ENCODE assay signal across 9 mouse cellular contexts in the genomic region with DNA sequence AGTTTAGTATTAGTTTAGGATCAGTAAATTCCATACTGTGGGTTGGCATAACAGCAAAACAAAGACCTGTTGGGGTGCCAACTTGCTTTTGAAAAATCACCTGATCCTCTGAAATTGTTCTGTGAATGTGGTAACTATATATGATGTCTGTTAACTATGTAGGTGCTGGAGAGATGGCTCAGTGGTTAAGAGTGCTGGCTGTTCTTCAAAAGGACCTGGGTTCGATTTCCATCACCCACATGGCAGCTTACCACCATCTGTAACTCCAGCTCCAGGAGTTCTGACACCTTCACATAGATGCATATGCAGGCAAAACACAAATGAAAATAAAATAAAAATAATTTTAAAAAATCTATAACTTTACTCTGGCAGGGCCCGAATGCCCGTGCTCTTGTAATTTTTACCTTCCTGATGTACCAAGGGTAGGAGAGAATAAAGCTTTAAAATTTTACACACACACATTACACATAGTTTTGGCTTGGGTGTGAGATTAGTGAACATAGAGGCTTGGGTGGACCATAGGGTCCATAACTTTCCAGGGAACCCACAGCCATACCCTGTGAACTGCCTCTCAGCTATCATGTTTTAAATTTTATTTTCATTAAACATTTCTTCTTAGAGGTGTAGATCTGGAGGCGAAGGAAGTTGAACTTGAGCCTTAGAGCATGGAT. TPM values are rescaled to one million over a fixed set of nuclear protein-coding genes. Genes with fewer than 3 reads are reported as not detected.
DNase-seq lines count a peak whose midpoint lies in the region; ATAC-seq and TF ChIP-seq lines count a peak whose summit lies in the region.
"Had no signal": no experiment of that assay in that cellular context is flagged by ENCODE, and none has a peak within 500 bp of the region (broad histone marks: within the 10 kb centered on the region; RNA-seq: fewer than 3 reads in every experiment).

No protein-coding gene starts in this region.

- ATAC-seq in forebrain, embryonic 11.5 days (replicated peaks; ENCODE audit: low FRiP score) = no peak
- no peak for ATAC-seq in kidney, postnatal 0 days (replicated peaks; ENCODE audit: low FRiP score, low read depth)
- no peak for ATAC-seq in hindbrain, embryonic 15.5 days (ENCODE audit: low FRiP score, low read depth)
- no peak for ATAC-seq in midbrain, embryonic 15.5 days (replicated peaks)

- H3K27ac ChIP-seq in forebrain, embryonic 10.5 days = peak overlapping the region; percentile 99
- H3K27ac ChIP-seq in forebrain, embryonic 11.5 days (ENCODE audit: low read depth, low read length) = no peak overlapping the region; the same call in 1 of the 2 replicates
- H3K27ac ChIP-seq in kidney, postnatal 0 days = peak overlapping the region; percentile 98; the same call in 1 of the 2 replicates
- H3K27ac ChIP-seq in hindbrain, embryonic 15.5 days (replicated peaks) = peak overlapping the region; percentile 97
- H3K27ac ChIP-seq in midbrain, embryonic 15.5 days = peak overlapping the region; percentile 93; the same call in 1 of the 2 replicates

- DNase-seq in forebrain, embryonic 10.5 days (ENCODE audit: extremely low spot score, low spot score) = no peak
- no peak for DNase-seq in forebrain, embryonic 11.5 days (ENCODE audit: low spot score)
- no peak for DNase-seq in kidney, postnatal 0 days (ENCODE audit: low spot score)
- DNase-seq in kidney, postnatal 14 days = no peak
- DNase-seq in thymus, postnatal 36 days = no peak
- no peak for DNase-seq in gastrocnemius, adult 18-20 months (ENCODE audit: low spot score)
- DNase-seq: layer of hippocampus, adult 9-11 months had no signal

- H3K9ac ChIP-seq in forebrain, embryonic 11.5 days (ENCODE audit: low read length) = no peak overlapping the region; the same call in 1 of the 2 replicates
- no peak overlapping the region for H3K9ac ChIP-seq in kidney, postnatal 0 days (ENCODE audit: low read depth, low read length)
- H3K9ac ChIP-seq in hindbrain, embryonic 15.5 days = no peak overlapping the region
- H3K9ac ChIP-seq in midbrain, embryonic 15.5 days = no peak overlapping the region

- TF ChIP-seq CTCF in kidney, postnatal 0 days (IDR thresholded peaks at IDR 0.05; ENCODE audit: low read depth) = no peak

- H3K4me1 ChIP-seq in forebrain, embryonic 10.5 days = peaks cover 19% of the 10 kb centered on the region
- peaks cover 4% of the 10 kb centered on the region; the same call in 1 of the 2 replicates for H3K4me1 ChIP-seq in forebrain, embryonic 11.5 days (replicated peaks; ENCODE audit: control insufficient read depth, insufficient read depth, low read length)
- peaks cover 7% of the 10 kb centered on the region; the same call in 1 of the 2 replicates for H3K4me1 ChIP-seq in kidney, postnatal 0 days (replicated peaks; ENCODE audit: insufficient read depth, low read length)
- H3K4me1 ChIP-seq in hindbrain, embryonic 15.5 days (replicated peaks) = peaks cover 16% of the 10 kb centered on the region
- H3K4me1 ChIP-seq in midbrain, embryonic 15.5 days = peaks cover 14% of the 10 kb centered on the region

- no peaks in the 10 kb centered on the region for H3K9me3 ChIP-seq in forebrain, embryonic 10.5 days
- no peaks in the 10 kb centered on the region for H3K9me3 ChIP-seq in forebrain, embryonic 11.5 days (ENCODE audit: control insufficient read depth, low read length)
- H3K9me3 ChIP-seq in kidney, postnatal 0 days (replicated peaks; ENCODE audit: low read length) = no peaks in the 10 kb centered on the region
- no peaks in the 10 kb centered on the region for H3K9me3 ChIP-seq in hindbrain, embryonic 15.5 days
- H3K9me3 ChIP-seq in midbrain, embryonic 15.5 days = no peaks in the 10 kb centered on the region

- H3K27me3 ChIP-seq in forebrain, embryonic 10.5 days (ENCODE audit: poor library complexity, severe bottlenecking) = no peaks in the 10 kb centered on the region
- no peaks in the 10 kb centered on the region for H3K27me3 ChIP-seq in forebrain, embryonic 11.5 days (ENCODE audit: control insufficient read depth, insufficient read depth, low read length)
- H3K27me3 ChIP-seq in kidney, postnatal 0 days (ENCODE audit: insufficient read depth, low read length) = no peaks in the 10 kb centered on the region
- H3K27me3 ChIP-seq in hindbrain, embryonic 15.5 days = no peaks in the 10 kb centered on the region
- no peaks in the 10 kb centered on the region for H3K27me3 ChIP-seq in midbrain, embryonic 15.5 days (replicated peaks)

- peak overlapping the region; percentile 80; the same call in 1 of the 2 replicates for H3K4me3 ChIP-seq in forebrain, embryonic 10.5 days
- H3K4me3 ChIP-seq in forebrain, embryonic 11.5 days (ENCODE audit: low read depth, low read length) = no peak overlapping the region
- H3K4me3 ChIP-seq in kidney, postnatal 0 days (replicated peaks; ENCODE audit: low read depth, low read length) = no peak overlapping the region
- no peak overlapping the region for H3K4me3 ChIP-seq in hindbrain, embryonic 15.5 days
- H3K4me3 ChIP-seq in midbrain, embryonic 15.5 days = no peak overlapping the region

- 94% methylated on average over 4 of the region's 4 CpGs for WGBS in forebrain, embryonic 10.5 days
- WGBS in forebrain, embryonic 11.5 days = 92% methylated on average over 4 of the region's 4 CpGs
- WGBS in kidney, postnatal 0 days = 93% methylated on average over 4 of the region's 4 CpGs
- 96% methylated on average over 4 of the region's 4 CpGs for WGBS in hindbrain, embryonic 15.5 days
- WGBS in midbrain, embryonic 15.5 days = 91% methylated on average over 4 of the region's 4 CpGs

- H3K4me2 ChIP-seq in forebrain, embryonic 11.5 days (ENCODE audit: low read depth, low read length, severe bottlenecking) = no peak overlapping the region; the same call in 1 of the 2 replicates
- H3K4me2 ChIP-seq in kidney, postnatal 0 days (ENCODE audit: low read length) = no peak overlapping the region; the same call in 1 of the 2 replicates
- peak overlapping the region; percentile 58 for H3K4me2 ChIP-seq in hindbrain, embryonic 15.5 days
- no peak overlapping the region for H3K4me2 ChIP-seq in midbrain, embryonic 15.5 days

- H3K36me3 ChIP-seq in forebrain, embryonic 10.5 days (replicated peaks) = peaks cover 16% of the 10 kb centered on the region
- no peaks in the 10 kb centered on the region; the same call in 1 of the 2 replicates for H3K36me3 ChIP-seq in forebrain, embryonic 11.5 days (ENCODE audit: control insufficient read depth, insufficient read depth, low read length)
- H3K36me3 ChIP-seq in kidney, postnatal 0 days (ENCODE audit: insufficient read depth, low read length) = no peaks in the 10 kb centered on the region
- no peaks in the 10 kb centered on the region for H3K36me3 ChIP-seq in hindbrain, embryonic 15.5 days
- no peaks in the 10 kb centered on the region for H3K36me3 ChIP-seq in midbrain, embryonic 15.5 days (replicated peaks)

RNA-seq across cellular contexts. Expression of a gene that starts 1.4 kb away (rescaled TPM):
- polyA plus RNA-seq in forebrain, embryonic 10.5 days (2016; fragmentation: Nextera tagmentation; extraction: Ambion mirVana) = 99.5 and 107 TPM in 2 replicates
- polyA plus RNA-seq in forebrain, embryonic 11.5 days (2014; fragmentation: Nextera tagmentation; extraction: Ambion mirVana) = 90.8 and 97.2 TPM in 2 replicates
- polyA plus RNA-seq in kidney, postnatal 0 days (2015; fragmentation: Nextera tagmentation; extraction: Ambion mirVana) = 63.8 and 66.5 TPM in 2 replicates
- polyA plus RNA-seq in hindbrain, embryonic 15.5 days (2015; fragmentation: Nextera tagmentation; extraction: Ambion mirVana) = 92.2 and 95.9 TPM in 2 replicates
- 90.5 and 96.6 TPM in 2 replicates for polyA plus RNA-seq in midbrain, embryonic 15.5 days (2015; fragmentation: Nextera tagmentation; extraction: Ambion mirVana)
- total RNA-seq in gastrocnemius, adult 18-20 months (2021) = 10 to 100 TPM; 21.9 to 26.8 TPM

RNA-seq across cellular contexts. Expression of a gene that starts 24.6 kb away (rescaled TPM):
- 0.97 and 1.0 TPM in 2 replicates for polyA plus RNA-seq in forebrain, embryonic 10.5 days (2016; fragmentation: Nextera tagmentation; extraction: Ambion mirVana)
- polyA plus RNA-seq in forebrain, embryonic 11.5 days (2014; fragmentation: Nextera tagmentation; extraction: Ambion mirVana) = 0.16 and 0.63 TPM in 2 replicates
- polyA plus RNA-seq in kidney, postnatal 0 days (2015; fragmentation: Nextera tagmentation; extraction: Ambion mirVana) = 0.42 and 0.83 TPM in 2 replicates
- polyA plus RNA-seq in hindbrain, embryonic 15.5 days (2015; fragmentation: Nextera tagmentation; extraction: Ambion mirVana) = 0.39 and 0.54 TPM in 2 replicates
- 0.23 and 0.54 TPM in 2 replicates for polyA plus RNA-seq in midbrain, embryonic 15.5 days (2015; fragmentation: Nextera tagmentation; extraction: Ambion mirVana)
- under 1 TPM; 0.45 to 0.80 TPM for total RNA-seq in gastrocnemius, adult 18-20 months (2021)
